Mouse (Mus musculus) Muller cell, postnatal 12 days (primary cell): ENCODE data around the gene Gpat3.

Experiments
- DNase-seq: peaks from one replicate; pipeline ENCODE4 v3.0.0-alpha.2; 2015; ENCODE audit errors: inconsistent ontology term

The Gpat3 gene

DNA sequence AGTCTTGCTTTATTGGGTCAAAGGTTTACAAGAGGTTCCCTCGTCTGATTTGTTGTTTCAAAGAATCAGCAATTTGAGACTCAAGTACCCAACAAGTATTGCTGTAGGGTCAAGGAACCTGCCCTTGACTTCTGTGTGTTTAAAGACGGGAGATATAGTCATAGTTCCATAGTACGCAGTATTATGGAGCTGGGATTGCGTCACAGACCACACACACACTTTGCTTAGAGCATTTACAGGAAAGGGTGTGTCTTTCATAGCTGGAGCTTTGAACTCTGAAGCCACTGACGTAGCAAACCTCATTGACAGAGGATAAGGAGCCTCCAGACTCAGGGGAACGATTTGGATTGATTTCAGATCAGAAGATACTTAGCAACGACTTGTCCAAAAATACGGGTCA, 70.9 kb downstream of the Gpat3 start:
- no peak for DNase-seq

DNA sequence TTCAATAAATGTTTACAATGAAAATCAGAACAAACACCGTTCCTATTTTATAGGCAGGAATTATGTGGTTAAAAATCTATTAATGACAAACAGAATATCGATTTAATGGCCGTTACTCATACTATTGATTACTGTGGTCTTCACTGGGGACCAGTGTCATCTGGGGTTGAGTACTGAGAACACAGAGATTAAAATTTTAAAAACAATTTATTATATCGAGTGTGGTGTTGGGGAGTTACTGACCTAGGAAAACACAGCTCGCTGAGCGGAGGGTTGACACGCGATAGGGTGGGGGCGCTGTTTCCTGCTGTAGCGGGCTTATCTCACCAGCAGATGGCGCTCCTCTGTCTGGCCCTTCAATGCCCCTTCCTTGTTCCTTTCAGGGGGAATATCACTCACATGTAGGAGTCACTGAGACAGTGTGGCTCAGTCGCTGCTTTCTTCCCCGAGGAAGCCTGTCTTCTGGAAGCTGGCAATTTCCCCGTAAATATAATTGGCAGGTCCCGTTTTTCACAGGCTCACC, 71.8 kb downstream of the Gpat3 start:
- DNase-seq: peak; percentile 52

DNA sequence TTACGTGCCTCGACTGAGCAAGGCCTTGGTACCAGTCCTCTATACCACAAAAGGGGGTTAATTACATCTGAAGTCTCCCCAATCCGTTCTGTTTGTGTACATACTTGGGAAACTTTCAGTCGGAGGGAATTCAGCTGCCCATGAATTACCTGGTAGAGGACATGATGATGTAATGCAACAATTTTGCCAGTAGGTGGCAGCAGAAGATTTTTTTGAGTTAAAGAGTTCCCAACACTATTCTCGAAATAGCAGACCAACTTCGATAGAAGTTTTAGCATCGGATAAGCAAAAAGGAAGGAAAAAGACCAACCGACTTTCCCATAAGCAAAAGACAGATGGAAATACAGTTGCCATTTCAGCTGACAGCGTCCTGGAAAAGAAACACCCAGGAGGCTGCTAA, 73.6 kb downstream of the Gpat3 start:
- DNase-seq: peak; percentile 17

GRCm38 (mm10) chr5:100929698-100930097, 84.2 kb downstream of the Gpat3 start:
- no peak for DNase-seq

GRCm38 (mm10) chr5:100943716-100944115, 98.2 kb downstream of the Gpat3 start:
- no peak for DNase-seq

GRCm38 (mm10) chr5:100945336-100945735, 99.8 kb downstream of the Gpat3 start:
- no peak for DNase-seq
